Mouse (Mus musculus) small intestine, adult 2 months (tissue): Measurements from ENCODE around the gene Myom1. TPM values are rescaled to one million over a fixed set of nuclear protein-coding genes. Genes with fewer than 3 reads are reported as not detected.
"Not testable (repeated sequence)": the region's sequence is repeated elsewhere in the genome, so short reads cannot be mapped to it uniquely, and the experiment has no call there.

ENCODE experiments used
- H3K27ac ChIP-seq: fragments of 200-500 bp; 2 replicates; pipeline ENCODE4 v1.5.1; 2012; ENCODE audit warnings: low read depth, low read length, control low read depth, inconsistent platforms; ENCODE audit not compliant: insufficient read depth
- H3K27me3 ChIP-seq: fragments of 200-500 bp; 2 replicates; pipeline ENCODE4 v1.6.1; 2012; ENCODE audit warnings: mild to moderate bottlenecking, moderate library complexity, low read length, inconsistent platforms; ENCODE audit not compliant: control insufficient read depth, insufficient read depth
- H3K36me3 ChIP-seq: fragments of 200-500 bp; 2 replicates; pipeline ENCODE4 v1.6.1; 2012; ENCODE audit warnings: mild to moderate bottlenecking, low read length, control low read depth, inconsistent platforms; ENCODE audit not compliant: control insufficient read depth, insufficient read depth
- H3K4me1 ChIP-seq: fragments of 200-500 bp; 2 replicates; pipeline ENCODE4 v1.6.1; 2012; ENCODE audit warnings: low read length, inconsistent platforms, mixed read lengths; ENCODE audit not compliant: control insufficient read depth, insufficient read depth, insufficient read length
- H3K4me3 ChIP-seq: fragments of 200-500 bp; 2 replicates; pipeline ENCODE4 v1.5.1; 2012; ENCODE audit warnings: low read depth, mild to moderate bottlenecking, control low read depth, inconsistent platforms, low read length, moderate library complexity
- CTCF ChIP-seq: fragments of 200-500 bp; IDR thresholded peaks from 2 replicates; pipeline ENCODE4 v1.5.1; 2012; ENCODE audit warnings: low read depth, mild to moderate bottlenecking, control low read depth, inconsistent platforms, low read length, moderate library complexity, mixed read lengths; ENCODE audit not compliant: insufficient replicate concordance, insufficient read length; ENCODE audit errors: extremely low read depth
- POLR2A ChIP-seq: fragments of 200-500 bp; IDR thresholded peaks from 2 replicates; pipeline ENCODE4 v1.6.1; 2012; ENCODE audit warnings: low read depth, mild to moderate bottlenecking, control low read depth, inconsistent platforms, low read length, moderate library complexity
- WGBS: fragments of 180-500 bp; shearing (Covaris S2); methylation state at CpG from one replicate; pipeline ENCODE4 v1.1.7; 2018; 5-methylcytosine and 5-hydroxymethylcytosine counted together
- polyA plus RNA-seq: library from polyadenylated mRNA; depleted of rRNA; stranded (reverse); fragments of >200 nt; gene quantifications from 2 replicates; pipeline ENCODE4 v1.2.3, GENCODE M21; 2012; rRNA removed

Gene Myom1
- polyA plus RNA-seq: 2.8 and 3.1 TPM in 2 replicates

DNA sequence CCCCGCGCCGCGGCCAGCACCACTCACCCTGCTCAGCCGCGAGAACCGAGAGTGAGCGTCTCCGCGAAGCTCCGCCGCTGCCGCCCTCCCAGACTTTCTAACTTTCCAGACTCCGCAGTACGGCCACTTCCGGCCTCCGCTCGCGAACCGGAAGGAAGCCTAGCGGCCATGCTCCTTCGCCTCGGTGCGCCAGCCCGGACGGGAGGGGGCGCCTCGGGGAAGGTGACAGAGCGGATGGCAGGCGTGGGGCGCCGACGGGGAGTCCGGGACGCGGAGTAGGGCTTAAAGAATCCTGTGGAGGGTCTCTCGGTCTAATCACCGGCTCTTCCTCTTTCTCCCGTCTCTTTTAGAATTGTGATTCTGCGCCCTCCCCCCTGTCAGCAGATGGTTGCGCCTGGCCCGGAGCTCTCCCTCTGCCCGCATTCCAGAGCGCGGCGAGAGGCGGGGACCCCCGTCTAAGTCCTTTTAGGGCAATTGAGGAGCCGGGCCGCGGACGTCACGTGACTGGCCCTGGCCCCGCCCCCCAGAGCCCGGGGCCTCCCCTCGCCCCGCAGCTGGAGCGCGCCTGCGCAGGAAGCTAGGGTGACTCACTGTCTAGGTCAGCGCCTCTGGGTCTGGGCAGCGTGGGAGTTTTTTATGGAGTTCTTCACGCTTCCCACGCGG lies at the start of gene Myom1:
Gene Myom1 (plus strand): TSS at position 553 of the 663 bp plus-strand sequence.
- peak within 1 kb of the TSS; percentile 95 for H3K4me3 ChIP-seq
- H3K36me3 ChIP-seq: 0 out of 2 replicates have a peak, but pooled peaks cover 2% of the 10 kb centered on the region

DNA sequence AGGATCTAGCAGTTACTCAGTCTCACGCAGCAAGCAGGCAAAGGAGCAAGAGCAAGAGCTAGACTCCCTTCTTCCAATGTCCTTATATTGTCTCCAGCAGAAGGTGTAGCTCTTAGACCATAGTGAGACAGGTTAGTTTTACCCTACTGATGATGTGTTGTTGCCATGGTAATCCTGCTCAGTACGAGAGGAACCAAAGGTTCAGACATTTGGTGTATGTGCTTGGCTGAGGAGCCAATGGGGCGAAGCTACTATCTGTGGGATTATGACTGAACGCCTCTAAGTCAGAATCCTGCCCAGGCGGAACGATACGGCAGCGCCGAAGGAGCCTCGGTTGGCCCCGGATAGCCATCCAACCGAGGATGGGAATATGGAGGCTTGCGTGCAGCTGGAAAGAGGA lies 38.9 kb upstream of the Myom1 start:
- H3K27me3 ChIP-seq, H3K36me3 ChIP-seq, H3K4me3 ChIP-seq, H3K4me1 ChIP-seq, H3K27ac ChIP-seq: not testable (repeated sequence)
- WGBS: 73% methylated on average over 13 of the region's 13 CpGs

More for the DNA sequence above, at the start of gene Myom1:
- TF ChIP-seq CTCF: peak; percentile 24; the same call in 1 of the 2 replicates
- peak; percentile 97 for TF ChIP-seq POLR2A
- Histone ChIP-seq H3K27ac (peak within 1 kb of the TSS; percentile 96), H3K4me1 (peaks cover 8% of the 10 kb centered on the region; the same call in 1 of the 2 replicates), H3K27me3 (no peaks in the 10 kb centered on the region)
- under 1% methylated on average over 65 of the region's 65 CpGs for WGBS

DNA sequence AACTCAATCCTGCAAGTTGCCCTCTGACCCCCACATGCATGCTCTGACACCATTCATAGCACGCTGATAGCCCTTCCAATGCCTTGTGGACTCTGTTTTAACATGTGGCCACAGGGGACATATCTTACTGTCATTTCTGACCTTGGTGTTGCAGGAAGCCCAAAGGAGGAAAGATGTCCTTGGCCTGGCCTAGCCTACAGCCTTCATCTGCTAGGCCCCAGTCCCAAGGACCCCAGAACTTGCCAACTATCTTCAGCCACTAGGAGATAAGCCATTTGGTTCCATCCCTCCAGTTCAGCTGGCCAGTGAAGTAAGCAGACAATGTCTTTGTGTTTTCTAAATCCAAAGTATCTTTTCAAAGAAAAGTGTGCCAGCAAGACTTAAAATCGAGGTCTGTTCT lies 37.2 kb upstream of the Myom1 start:
- Histone ChIP-seq H3K4me3 (no peak overlapping the region), H3K4me1 (no peaks in the 10 kb centered on the region), H3K27me3 (no peaks in the 10 kb centered on the region), H3K27ac (no peak overlapping the region), H3K36me3 (no peaks in the 10 kb centered on the region)
- TF ChIP-seq CTCF: no peak
- TF ChIP-seq POLR2A: no peak
- 81% methylated on average over 2 of the region's 2 CpGs for WGBS

DNA sequence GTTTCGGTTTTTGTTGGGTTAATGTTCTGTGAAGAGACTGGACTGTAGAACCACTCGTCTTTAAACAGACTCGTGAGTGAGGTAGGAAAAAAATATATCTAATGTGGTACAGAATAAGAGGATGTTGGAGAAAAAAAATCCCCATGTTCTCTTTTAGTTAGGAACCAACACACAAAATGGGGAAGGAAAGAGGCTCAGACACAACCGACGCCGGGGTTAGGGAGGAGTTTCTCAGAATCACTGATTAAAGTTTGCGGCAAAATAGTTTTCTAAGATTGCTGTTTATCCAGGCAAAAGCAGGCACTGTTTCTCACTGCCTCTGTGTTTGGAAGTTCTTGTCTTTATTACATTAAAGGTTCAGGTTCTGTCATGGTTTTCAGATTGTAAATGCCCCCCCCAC lies 36.3 kb upstream of the Myom1 start:
- peak overlapping the region; percentile 60 for H3K27ac ChIP-seq
- 93% methylated on average over 7 of the region's 7 CpGs for WGBS
- H3K4me1 ChIP-seq: no peaks in the 10 kb centered on the region
- H3K36me3 ChIP-seq: no peaks in the 10 kb centered on the region
- TF ChIP-seq POLR2A (no peak), CTCF (no peak)
- no peaks in the 10 kb centered on the region for H3K27me3 ChIP-seq
- no peak overlapping the region for H3K4me3 ChIP-seq

DNA sequence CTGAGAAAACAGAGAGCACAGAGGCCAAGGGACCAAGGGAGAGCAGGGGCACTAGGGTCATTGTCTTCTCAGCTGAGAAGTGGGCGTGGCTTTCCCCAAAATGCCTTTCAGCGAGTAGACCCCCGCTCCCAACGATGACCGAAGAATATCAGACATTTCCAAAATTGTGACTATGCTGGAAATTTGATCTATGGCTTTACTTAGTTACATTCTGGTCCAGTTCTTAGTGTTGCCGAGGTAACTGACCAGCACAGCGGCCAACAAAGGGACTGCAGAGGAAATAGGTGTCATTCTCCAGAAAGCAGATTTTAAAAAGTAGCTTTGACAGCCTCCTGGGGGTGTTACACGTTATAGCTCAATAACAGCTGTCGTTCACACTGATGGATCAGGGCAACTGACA lies 35.2 kb upstream of the Myom1 start:
- WGBS: 65% methylated on average over 9 of the region's 9 CpGs
- H3K27ac ChIP-seq: no peak overlapping the region

DNA sequence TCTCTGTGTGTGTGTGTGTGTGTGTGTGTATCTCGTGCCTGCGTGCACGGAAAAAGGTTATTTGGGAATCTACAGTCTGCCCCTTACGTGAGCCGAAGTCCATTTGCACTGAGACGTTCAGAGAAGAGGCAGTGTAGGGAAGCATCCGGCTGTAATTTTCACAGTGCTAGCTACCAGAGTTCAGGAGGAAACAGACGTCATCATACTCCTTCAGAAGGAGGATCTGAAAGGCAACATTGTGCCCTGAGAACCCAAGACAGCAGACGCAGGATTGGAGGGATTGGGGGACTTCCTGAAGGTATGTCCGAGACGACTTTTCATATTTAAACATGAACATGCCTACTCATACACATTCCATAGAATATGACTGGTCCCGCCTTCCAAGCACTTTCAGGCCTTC lies 34.8 kb upstream of the Myom1 start:
- Histone ChIP-seq H3K27me3 (no peaks in the 10 kb centered on the region), H3K4me1 (no peaks in the 10 kb centered on the region), H3K4me3 (no peak overlapping the region), H3K36me3 (no peaks in the 10 kb centered on the region), H3K27ac (no peak overlapping the region)
- TF ChIP-seq POLR2A (no peak), CTCF (no peak)
- WGBS: 76% methylated on average over 12 of the region's 12 CpGs

More for the DNA sequence above, 35.2 kb upstream of the Myom1 start:
- Histone ChIP-seq H3K36me3 (no peaks in the 10 kb centered on the region), H3K4me3 (no peak overlapping the region), H3K27me3 (no peaks in the 10 kb centered on the region), H3K4me1 (no peaks in the 10 kb centered on the region)
- TF ChIP-seq POLR2A (no peak), CTCF (no peak)

DNA sequence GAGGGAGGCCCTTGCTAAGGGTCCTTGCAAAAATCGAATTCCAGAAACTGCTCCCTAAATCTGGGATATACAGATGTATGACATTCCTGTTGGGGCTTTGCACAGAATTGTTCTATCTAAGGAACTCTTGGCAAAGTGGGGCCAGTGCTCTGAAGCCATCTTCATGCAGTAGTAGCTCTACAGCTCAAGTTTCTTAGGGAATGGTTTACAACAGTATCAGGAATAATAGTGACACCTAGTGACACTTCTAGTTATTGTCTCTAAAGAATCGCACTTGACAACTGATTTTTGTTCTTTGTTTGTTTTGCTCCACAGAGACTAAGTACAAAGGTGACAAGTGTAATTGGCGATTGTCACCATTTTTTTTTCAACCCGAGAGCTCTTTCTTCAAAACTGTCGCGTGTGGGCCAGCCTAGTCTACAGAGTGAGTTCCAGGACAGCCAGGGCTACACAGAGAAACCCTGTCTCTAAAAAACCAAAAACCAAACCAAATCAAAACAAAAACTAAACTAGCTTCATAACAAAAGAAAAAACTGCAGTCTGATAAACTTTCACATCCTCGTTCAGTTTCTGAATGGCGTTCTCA lies 33.7 kb upstream of the Myom1 start:
- Histone ChIP-seq H3K4me3 (no peak overlapping the region), H3K27me3 (no peaks in the 10 kb centered on the region), H3K36me3 (peaks cover 6% of the 10 kb centered on the region; the same call in 1 of the 2 replicates), H3K4me1 (no peaks in the 10 kb centered on the region), H3K27ac (no peak overlapping the region)
- TF ChIP-seq CTCF (no peak), POLR2A (no peak)
- whole genome bisulfite sequencing: 3% methylated on average over 8 of the region's 8 CpGs
